Mouse (Mus musculus) adrenal gland, postnatal 36 days (tissue): ENCODE measurements at regions not wholly inside any gene's neighbourhood (a gene's known extent, or its start where the extent isn't known, plus 50 kb on each side); places are given as distances from the start of the nearest gene placed in this dataset.

Source experiments
- DNase-seq, 2 experiments: peaks; one replicate each; pipeline ENCODE4 v3.0.0; 2021; ENCODE audit warnings: mixed read lengths in 1 of 2

DNA sequence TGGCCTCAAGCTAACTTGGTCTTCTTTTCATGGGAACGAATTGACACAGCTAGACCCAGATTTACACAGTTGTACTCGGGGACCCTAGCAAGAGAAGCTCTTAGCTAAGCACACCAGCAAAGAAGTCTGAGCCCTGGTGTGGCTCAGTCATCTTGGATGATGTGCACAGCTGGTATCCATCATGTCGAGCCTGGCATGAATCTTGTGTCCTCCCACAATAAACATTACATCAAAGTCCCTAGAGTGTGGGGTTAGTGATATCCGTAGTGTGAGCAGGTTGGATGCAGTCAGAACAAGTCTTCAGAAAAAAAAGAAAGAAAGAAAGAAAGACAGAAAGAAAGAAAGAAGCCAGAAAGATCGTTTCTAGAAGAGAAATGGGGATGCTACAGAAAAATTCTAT is 52.1 kb upstream of the Hmcn1 start:
- DNase-seq, result no peak

DNA sequence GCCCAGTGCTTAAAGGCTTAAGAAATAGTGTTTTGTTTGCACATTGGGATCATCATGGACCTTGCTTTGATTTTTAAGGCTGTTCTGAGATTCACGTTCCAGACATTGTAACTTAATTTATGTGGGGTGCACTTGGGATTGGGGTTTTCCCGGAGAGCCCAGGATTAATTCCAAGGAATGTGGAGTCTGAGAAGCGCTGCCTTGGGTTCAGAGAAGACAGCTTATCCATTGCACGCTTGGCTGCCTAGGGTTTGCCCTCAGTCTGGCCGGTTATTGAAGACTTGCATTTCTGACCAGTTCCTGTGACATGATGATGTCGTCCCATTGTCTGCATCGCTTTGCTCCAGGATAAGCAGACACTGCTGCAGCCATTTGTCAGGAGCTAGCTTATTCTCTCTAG is 53.4 kb upstream of the Hmcn1 start:
- no peak for DNase-seq

DNA sequence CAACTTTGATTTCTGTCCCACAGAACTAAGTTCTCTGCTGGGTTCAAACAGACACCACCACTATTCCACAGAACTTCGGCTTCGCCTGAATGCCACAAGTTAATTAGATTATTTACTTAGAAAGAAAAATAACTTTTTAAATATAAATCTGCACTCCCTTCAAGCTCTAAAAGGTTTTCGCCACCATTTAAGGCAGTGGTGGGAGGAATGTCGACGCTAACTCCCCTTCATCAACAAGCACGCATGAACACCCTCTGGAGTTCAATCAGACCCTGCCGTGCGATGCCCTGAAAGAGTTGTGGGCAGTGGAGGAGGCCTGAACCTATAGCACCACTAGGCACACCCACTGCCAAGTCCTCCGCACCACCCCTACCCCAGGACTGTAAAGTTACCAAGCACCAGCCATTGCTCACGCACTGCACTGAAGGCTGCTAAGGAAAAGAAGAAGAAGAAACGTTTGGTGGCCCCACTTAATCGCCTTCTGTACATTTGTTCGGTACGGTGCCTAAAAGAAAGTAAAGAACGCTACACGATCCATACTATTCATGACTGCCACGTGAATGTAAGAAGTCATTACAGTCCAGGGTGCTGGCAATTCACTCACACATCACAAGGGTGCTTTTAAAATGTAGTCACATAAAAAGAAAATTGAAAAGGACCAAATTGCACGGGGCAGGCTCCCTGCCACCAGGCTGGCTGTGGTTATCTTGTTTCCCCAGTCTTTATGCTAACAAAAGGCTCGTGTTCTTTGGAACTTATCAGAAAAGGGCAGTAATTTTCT is 56.7 kb upstream of the Hmcn1 start:
- DNase-seq, result no peak

- DNase-seq, result no peak
Measured at GRCm38 (mm10) chr1:151050507-151050816, 57.2 kb upstream of the Hmcn1 start.

DNA sequence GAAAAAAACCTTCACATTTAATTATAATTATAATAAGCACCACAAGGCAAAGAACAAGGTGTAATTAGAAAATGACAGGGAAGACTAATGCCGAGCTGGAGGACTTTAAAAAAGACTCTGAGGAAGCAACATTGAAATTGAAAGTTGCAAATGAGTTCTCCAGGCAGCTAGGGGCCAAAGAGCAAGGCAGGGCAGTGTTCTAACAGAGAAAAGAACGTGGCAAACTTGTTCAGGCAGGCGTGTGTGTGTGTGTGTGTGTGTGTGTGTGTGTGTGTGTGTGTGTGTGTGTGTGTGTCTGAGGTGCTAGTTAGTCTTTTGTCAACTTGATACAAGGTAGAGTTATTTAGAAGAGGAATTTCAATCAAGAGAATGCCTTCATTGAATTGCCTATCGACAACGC is 60.0 kb upstream of the Hmcn1 start:
- no peak for DNase-seq

- DNase-seq, result no peak
Measured at GRCm38 (mm10) chr1:151055396-151055795, 62.2 kb upstream of the Hmcn1 start.

DNA sequence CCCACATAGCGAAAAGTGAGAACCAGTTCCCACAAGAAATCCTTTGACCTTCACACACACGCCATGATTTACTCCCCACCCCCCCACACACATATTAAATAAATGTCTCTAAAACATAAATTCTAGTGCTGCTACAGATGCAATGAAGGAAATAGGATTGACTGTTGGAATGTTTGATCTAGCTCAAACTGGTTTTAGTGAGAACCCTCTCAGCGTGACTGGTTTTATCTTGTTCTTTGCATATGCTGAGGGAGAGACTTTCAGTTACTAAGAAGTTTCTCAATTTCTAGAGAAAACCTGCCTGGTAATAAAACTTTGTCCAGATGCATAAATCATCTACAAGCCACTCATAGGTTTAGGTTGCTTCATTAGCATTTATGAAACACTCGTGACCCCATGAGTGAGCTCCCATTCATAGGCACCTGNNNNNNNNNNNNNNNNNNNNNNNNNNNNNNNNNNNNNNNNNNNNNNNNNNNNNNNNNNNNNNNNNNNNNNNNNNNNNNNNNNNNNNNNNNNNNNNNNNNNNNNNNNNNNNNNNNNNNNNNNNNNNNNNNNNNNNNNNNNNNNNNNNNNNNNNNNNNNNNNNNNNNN is 66.4 kb upstream of the Hmcn1 start:
- no peak for DNase-seq

- no peak for DNase-seq
Measured at GRCm38 (mm10) chr1:151065090-151065567, 71.9 kb upstream of the Hmcn1 start.

DNA sequence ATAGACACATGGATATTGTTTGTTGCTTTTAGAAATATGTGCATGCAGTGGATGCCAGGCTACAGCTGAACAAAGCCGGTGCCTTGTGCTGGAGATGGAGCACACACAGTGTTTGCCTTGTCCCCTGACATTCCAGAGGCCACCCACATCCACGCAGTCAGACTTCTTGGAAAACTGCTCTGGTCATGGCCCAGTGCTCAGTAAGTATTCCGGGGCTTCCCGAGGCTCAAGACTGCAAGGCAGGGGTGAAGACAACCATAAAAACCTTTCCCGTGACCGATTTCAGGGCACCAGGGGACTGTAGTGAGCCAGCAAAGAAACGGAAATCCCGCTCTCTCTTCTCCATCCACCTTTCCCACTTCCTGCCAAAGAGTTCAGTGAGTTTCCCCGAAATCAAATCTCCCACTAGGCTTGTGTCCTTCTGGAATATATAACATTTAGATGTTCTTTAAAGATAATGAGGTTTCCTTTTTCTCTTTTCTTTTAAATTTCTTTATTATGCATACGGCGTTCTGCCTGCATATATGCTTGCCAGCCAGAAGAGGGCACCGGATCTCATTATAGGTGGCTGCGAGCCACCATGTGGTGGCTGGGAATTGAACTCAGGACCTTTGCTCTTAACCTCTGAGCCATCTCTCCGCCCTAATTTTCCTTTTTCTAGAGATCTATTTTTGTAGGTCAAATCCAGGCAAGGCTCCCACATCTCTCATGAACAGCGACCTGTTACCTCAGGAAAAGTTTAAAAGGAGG is 73.3 kb upstream of the Hmcn1 start:
- DNase-seq, result no peak

- DNase-seq, result no peak
Measured at GRCm38 (mm10) chr1:151074508-151075314, 81.5 kb upstream of the Hmcn1 start.

- no peak for DNase-seq
Measured at GRCm38 (mm10) chr1:151075541-151075940, 82.3 kb upstream of the Hmcn1 start.

- DNase-seq, result peak; percentile 78 to 86
Measured at GRCm38 (mm10) chr1:151078909-151079522, 85.8 kb upstream of the Hmcn1 start.

DNA sequence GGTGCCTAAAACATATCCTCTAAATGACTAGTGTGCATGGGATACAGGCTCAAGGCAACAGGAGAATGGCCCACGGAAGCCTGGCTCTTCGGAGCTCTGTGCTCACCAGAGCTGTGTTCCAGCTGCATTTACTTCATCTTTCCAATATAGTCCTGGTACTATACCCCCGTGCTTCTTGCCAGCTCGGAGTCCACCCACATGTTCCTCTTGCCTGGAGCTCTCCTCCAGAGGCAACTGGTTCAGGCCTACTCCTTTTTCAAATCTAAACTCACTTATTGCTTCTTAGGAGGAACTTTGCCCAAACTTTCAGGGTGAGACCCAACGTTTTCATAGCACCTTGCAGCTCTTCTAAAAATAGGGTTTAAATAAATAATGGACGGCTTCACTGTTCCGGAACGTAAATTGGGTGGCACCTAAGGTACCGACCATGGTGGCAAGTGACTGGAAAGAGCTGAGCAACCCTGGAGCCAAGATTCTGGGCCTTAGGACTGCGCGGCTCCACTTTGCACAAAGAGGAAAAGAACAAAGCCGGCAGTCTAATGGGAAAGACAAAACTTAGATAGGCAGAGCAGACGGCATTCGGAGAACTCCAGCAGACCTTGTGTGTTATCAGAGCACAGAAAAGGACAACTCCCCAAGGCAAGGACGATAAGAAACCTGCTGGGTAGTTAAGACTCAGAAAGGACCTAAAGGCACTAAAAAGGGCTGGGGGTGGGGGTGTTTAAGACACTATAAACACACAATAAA is 86.6 kb upstream of the Hmcn1 start:
- no peak for DNase-seq

DNA sequence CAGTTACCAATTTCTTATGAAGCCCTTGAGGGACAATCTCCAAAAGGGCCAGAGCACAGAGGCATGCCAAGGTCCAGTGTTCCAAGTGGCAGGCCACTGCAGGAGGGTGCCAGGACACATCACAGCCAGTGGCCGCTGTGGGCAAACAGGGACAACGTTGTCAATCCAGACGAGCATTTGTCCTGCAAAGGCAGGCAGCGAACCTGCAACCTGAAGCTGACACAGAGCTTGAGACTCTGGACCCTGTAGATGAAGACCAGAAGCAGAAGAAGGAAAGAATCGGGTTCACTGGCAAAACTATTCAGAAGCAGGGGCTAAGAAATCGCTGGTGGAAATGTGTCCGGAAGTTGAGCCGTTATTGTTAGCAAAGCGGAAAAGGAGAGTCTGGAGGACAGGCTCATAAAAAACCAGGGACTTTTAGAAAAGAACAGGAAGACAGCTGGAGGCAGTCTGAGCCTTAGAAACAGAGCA is 87.3 kb upstream of the Hmcn1 start:
- DNase-seq, result peak; percentile 23 to 35

- DNase-seq, result no peak
Measured at GRCm38 (mm10) chr1:151082510-151083033, 89.3 kb upstream of the Hmcn1 start.

DNA sequence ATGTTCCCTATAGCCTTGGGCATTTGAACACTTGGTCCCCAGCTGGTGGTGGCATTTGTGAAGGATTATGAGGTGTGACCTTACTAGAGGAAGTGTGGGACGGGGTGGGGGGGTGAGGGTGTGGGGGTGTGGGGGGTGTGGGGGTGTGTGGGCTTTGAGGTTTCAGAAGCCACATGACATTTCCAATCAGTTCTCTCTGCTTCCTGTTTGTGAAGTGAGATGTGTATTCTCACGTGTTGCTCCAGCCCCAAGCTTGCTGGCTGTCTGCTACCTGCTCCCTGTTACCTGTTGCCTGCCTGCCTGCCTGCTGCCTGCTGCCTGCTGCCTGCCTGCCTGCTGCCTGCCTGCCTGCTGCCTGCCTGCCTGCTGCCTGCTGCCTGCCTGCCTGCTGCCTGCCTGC is 90.6 kb upstream of the Hmcn1 start:
- DNase-seq, result no peak

GRCm38 (mm10) chr1:151086111-151086859 is 93.0 kb upstream of the Hmcn1 start:
- no peak for DNase-seq

GRCm38 (mm10) chr1:151087151-151087660 is 94.0 kb upstream of the Hmcn1 start:
- no peak for DNase-seq

- peak; percentile 31 to 66 for DNase-seq
Measured at GRCm38 (mm10) chr1:151087811-151088511, 94.4 kb upstream of the Gm47985 start.
